Mouse (Mus musculus) midbrain, embryonic 14.5 days (tissue): ENCODE measurements at regions not wholly inside any gene's neighbourhood (a gene's known extent, or its start where the extent isn't known, plus 50 kb on each side); places are given as distances from the start of the nearest gene placed in this dataset.

Experiments used
- ATAC-seq: fragments of 200-750 bp; cut with Nextera tagmentation; 2 replicates; pipeline ENCODE4 v1.8.0; 2017; ENCODE audit warnings: moderate number of reproducible peaks, moderate library complexity; ENCODE audit not compliant: low FRiP score, low TSS enrichment
- DNase-seq: peaks from one replicate; pipeline ENCODE4 v3.0.0-alpha.2; 2015
- H3K27ac ChIP-seq: fragments of 300-500 bp; sonication (generic); replicated peaks from 2 replicates; pipeline ENCODE4 v1.5.1; 2014; ENCODE audit warnings: mild to moderate bottlenecking, low read depth, low read length, moderate library complexity
- H3K27me3 ChIP-seq: fragments of 300-500 bp; sonication (generic); 2 replicates; pipeline ENCODE4 v1.6.1; 2014; ENCODE audit warnings: low read length, control low read depth, mixed read lengths; ENCODE audit not compliant: control insufficient read depth, insufficient read depth
- H3K36me3 ChIP-seq: fragments of 300-500 bp; sonication (generic); 2 replicates; pipeline ENCODE4 v1.6.1; 2014; ENCODE audit warnings: low read length, control low read depth; ENCODE audit not compliant: control insufficient read depth, insufficient read depth
- H3K4me1 ChIP-seq: fragments of 300-500 bp; sonication (generic); 2 replicates; pipeline ENCODE4 v1.6.1; 2014; ENCODE audit warnings: mild to moderate bottlenecking, antibody characterized with exemption, low read length, control low read depth; ENCODE audit not compliant: control insufficient read depth, insufficient read depth
- H3K4me2 ChIP-seq: fragments of 300-500 bp; sonication (generic); 2 replicates; pipeline ENCODE4 v1.6.1; 2014; ENCODE audit warnings: mild to moderate bottlenecking, low read length, moderate library complexity
- H3K4me3 ChIP-seq: fragments of 300-500 bp; sonication (generic); replicated peaks from 2 replicates; pipeline ENCODE4 v1.5.1; 2014; ENCODE audit warnings: low read depth, low read length
- H3K9ac ChIP-seq: fragments of 300-500 bp; sonication (generic); replicated peaks from 2 replicates; pipeline ENCODE4 v1.6.1; 2014; ENCODE audit warnings: mild to moderate bottlenecking, low read length, moderate library complexity
- H3K9me3 ChIP-seq: fragments of 300-500 bp; sonication (generic); 2 replicates; pipeline ENCODE4 v1.6.1; 2016; ENCODE audit warnings: low read length, control low read depth, mixed read lengths; ENCODE audit not compliant: control insufficient read depth
- WGBS: fragments of 180-500 bp; shearing (Covaris S2); extraction: QIAGEN DNeasy Blood & Tissue Kit; methylation state at CpG from one replicate; pipeline ENCODE4 v1.1.7; 2014; 5-methylcytosine and 5-hydroxymethylcytosine counted together

DNA sequence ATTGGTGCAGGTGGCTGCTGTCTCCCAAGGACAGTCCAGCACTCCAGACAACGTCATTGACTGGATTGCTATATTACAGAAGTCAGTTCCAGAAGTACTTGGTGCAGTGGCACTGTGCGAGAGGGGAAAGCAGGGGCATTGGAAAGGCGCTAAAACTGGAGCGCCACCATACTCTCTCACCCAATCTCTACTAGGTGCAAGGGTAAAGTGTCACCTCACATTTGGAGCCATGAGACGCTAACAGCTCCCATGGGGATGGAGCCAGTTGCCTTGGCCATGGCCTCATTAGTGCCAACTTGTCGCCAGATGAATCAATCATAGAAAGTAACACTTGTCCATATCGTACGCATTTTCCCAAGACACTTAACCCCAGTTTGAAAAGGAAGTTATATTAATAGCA, 1617.2 kb upstream of the Gulo start:
- no peaks in the 10 kb centered on the region for H3K9me3 ChIP-seq
- no peak overlapping the region for H3K4me3 ChIP-seq
- no peaks in the 10 kb centered on the region for H3K27me3 ChIP-seq
- no peak overlapping the region for H3K9ac ChIP-seq
- no peak overlapping the region for H3K4me2 ChIP-seq
- no peak for DNase-seq
- H3K36me3 ChIP-seq: no peaks in the 10 kb centered on the region
- no peaks in the 10 kb centered on the region for H3K4me1 ChIP-seq
- 90% methylated on average over 8 of the region's 8 CpGs for WGBS
- no peak for ATAC-seq
- no peak overlapping the region for H3K27ac ChIP-seq

DNA sequence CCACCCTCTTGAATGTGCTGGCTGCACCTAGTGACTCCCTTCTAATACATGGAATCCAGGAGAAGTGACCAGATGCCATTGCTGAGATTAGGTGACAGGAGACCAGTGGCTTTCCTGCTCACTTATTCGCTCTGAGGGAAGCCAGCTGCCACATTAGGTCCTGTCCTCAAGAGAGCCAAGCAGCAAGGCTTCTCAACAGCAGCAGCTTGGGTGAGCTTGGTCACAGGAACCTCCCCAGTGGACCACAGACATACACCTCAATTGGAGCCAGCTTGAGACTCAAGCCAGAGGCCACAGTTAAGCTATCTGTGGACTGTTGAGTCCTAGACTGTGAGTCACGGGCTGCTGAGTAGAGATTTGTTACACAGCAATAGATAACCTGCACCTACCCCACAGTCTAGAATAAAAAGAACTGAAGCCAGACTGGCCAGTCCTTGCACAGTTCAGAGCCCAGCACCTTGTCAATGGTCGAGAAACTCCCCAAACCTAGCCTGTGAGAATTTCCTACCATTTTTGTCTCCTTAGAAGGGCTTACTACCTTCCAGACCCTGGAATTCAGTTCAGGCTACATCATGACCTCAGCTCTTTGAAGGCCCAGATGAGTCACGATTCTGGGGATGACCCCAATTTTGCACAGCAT, 1615.0 kb upstream of the Gulo start:
- no peak for DNase-seq
- no peak overlapping the region for H3K4me2 ChIP-seq
- no peak for ATAC-seq

DNA sequence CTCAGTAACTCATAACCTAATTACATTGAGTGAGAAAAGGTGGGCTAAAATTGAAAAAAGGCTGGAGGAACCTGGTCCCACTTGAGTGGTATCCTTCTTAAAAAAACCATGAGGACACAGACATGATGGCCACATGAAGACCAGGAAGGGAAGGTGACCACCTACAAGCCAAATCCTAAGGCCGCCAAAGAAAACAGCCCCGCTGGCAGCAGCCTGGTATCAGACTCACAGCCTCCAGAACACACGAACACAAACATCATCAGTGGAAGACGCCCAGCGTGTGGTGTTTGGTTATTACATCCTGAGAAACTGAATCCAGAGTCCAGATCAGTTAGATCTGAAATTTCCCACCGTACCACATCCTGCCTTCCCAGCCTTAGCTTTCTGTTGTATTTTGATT, 1613.9 kb upstream of the Gulo start:
- no peak for DNase-seq
- 83% methylated on average over 6 of the region's 6 CpGs for WGBS
- Histone ChIP-seq H3K4me1 (no peaks in the 10 kb centered on the region), H3K27ac (no peak overlapping the region), H3K9me3 (no peaks in the 10 kb centered on the region), H3K9ac (no peak overlapping the region), H3K27me3 (no peaks in the 10 kb centered on the region), H3K4me3 (no peak overlapping the region), H3K4me2 (no peak overlapping the region), H3K36me3 (no peaks in the 10 kb centered on the region)
- ATAC-seq: no peak

More for the DNA sequence above, 1615.0 kb upstream of the Gulo start:
- Histone ChIP-seq H3K27me3 (no peaks in the 10 kb centered on the region), H3K4me1 (no peaks in the 10 kb centered on the region), H3K36me3 (no peaks in the 10 kb centered on the region), H3K4me3 (no peak overlapping the region), H3K27ac (no peak overlapping the region), H3K9ac (no peak overlapping the region), H3K9me3 (no peaks in the 10 kb centered on the region)
- 76% methylated on average over 4 of the region's 4 CpGs for WGBS

DNA sequence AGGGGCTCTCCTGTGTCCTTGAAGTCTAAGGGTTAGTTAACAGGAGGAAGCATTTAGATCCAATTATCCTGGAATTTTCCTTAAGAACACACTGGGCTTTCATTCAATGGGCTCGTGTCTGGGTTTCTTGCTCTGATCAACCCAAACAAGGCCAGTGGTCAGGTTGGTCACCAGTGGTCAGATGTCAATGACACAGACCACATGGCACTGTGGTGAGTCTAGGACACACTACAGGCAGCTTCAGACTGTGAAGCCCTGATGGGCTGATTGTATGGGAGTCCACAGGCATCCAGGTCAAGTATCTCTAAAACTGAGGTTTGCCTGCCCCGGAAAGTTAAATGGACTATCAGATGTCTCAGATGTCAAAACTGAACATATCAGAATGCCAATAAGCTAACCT, 1612.5 kb upstream of the Gulo start:
- DNase-seq (no peak), ATAC-seq (no peak)
- WGBS: 72% methylated on average over 2 of the region's 2 CpGs
- H3K9ac ChIP-seq: no peak overlapping the region
- H3K4me3 ChIP-seq: no peak overlapping the region
- H3K9me3 ChIP-seq: no peaks in the 10 kb centered on the region
- H3K27ac ChIP-seq: no peak overlapping the region
- no peaks in the 10 kb centered on the region for H3K27me3 ChIP-seq
- H3K4me2 ChIP-seq: no peak overlapping the region
- H3K36me3 ChIP-seq: no peaks in the 10 kb centered on the region
- 0 out of 2 replicates have a peak, but pooled peaks cover 4% of the 10 kb centered on the region for H3K4me1 ChIP-seq

DNA sequence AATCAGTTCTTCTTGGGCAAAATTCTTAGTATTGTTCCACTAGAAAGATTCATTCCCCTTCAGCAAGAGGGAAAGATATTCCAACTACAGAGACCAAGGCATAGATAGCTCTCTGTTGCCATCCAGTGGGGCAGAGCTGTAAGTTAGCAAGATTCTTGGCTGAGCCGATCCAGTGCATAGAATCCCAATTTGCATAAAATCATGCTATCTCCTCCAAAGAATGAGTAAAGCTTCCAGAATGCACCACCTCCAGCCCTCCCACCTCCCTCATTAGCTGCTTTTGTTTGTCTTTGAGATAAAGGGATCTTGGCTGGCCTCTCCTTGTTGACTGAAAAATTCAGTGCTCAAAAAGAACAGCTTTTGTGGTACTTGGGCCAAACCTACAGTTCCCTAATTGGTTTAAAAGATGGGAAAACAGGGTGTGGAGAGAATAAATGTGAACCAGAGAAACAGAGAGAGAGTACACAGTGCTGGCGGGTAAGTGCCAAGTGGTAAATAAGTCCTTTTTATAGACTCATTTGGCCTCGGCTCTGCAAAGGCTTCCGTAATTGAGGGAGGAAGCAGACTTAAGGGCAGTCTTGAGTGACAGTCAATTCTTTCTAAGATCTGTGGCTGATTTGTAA, 1612.0 kb upstream of the Gulo start:
- Histone ChIP-seq H3K4me2 (no peak overlapping the region), H3K27me3 (no peaks in the 10 kb centered on the region), H3K9ac (no peak overlapping the region), H3K36me3 (no peaks in the 10 kb centered on the region), H3K4me1 (0 out of 2 replicates have a peak, but pooled peaks cover 5% of the 10 kb centered on the region), H3K27ac (no peak overlapping the region), H3K4me3 (no peak overlapping the region), H3K9me3 (no peaks in the 10 kb centered on the region)
- DNase-seq (peak; percentile 89), ATAC-seq (peak; percentile 40; the same call in 1 of the 2 replicates)
- 47% methylated on average over 4 of the region's 4 CpGs for WGBS

DNA sequence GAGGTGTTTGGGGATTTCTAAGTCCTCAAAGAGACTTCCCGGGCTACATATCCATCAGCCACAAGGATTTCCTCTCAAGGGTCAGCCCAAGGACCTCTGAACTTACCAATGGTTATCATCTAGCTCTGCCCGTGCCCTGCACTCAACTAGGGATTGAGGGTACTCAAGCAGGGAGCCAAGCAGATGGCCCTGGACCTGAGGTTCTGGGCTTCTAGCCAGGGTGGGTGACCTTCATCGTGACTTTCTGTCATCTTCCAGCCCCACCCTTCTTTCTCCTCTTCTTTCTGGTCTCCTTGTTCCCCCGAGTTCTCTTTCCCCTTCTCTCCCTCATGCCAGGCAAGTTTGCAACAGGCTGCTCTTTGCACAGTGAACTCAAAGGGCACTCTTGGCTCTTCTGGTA, 1610.6 kb upstream of the Gulo start:
- Histone ChIP-seq H3K4me3 (no peak overlapping the region), H3K4me2 (no peak overlapping the region), H3K9ac (no peak overlapping the region), H3K27me3 (no peaks in the 10 kb centered on the region), H3K4me1 (0 out of 2 replicates have a peak, but pooled peaks cover 5% of the 10 kb centered on the region), H3K9me3 (no peaks in the 10 kb centered on the region), H3K27ac (no peak overlapping the region), H3K36me3 (no peaks in the 10 kb centered on the region)
- whole genome bisulfite sequencing: 89% methylated on average over 4 of the region's 4 CpGs
- DNase-seq (no peak), ATAC-seq (no peak)

DNA sequence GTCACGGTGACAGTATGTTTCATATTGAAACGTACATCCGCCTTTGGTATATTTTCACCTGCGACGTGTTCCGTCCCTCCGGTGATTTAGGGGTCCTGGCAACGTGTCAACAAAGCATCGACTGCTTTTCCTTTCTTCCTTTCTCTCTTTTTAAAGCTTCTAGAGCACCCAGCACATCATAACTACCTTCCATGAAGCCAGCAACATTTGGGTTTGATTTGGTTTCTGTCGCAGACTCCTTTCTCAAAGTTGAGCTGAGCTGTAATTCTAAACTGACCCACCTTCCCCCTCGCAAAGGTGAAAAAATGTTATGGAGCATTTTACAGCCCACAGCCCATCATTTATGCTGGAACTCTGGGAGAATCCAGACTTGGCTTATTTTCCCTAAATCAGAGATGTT, 1605.4 kb upstream of the Gulo start:
- Histone ChIP-seq H3K36me3 (no peaks in the 10 kb centered on the region), H3K4me1 (0 out of 2 replicates have a peak, but pooled peaks cover 8% of the 10 kb centered on the region), H3K9me3 (no peaks in the 10 kb centered on the region), H3K4me3 (no peak overlapping the region), H3K9ac (no peak overlapping the region), H3K27ac (no peak overlapping the region), H3K27me3 (0 out of 2 replicates have a peak, but pooled peaks cover 5% of the 10 kb centered on the region), H3K4me2 (no peak overlapping the region)
- DNase-seq (no peak), ATAC-seq (no peak)
- WGBS: 88% methylated on average over 11 of the region's 11 CpGs

DNA sequence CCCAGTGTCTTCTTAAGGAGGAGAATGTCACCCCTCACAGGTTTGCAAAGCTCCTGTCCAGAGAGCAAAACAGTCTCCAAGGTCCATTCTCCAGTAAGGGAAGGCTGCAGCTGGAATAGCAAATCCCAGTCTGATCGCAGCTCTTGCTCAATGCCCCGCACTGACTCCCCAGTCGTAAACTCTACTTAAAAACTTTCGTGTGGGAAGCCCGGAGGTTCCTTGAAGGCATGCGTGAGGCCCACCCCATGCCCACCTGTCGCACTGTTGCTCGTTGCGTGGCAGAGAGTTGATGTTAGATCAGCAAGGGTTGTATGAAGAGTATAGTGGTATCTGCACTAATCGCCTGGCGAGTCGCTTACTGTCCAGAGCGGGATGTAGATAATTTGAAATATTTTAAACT, 1604.7 kb upstream of the Gulo start:
- DNase-seq (no peak), ATAC-seq (no peak)
- Histone ChIP-seq H3K9me3 (no peaks in the 10 kb centered on the region), H3K27me3 (0 out of 2 replicates have a peak, but pooled peaks cover 5% of the 10 kb centered on the region), H3K27ac (no peak overlapping the region), H3K4me3 (no peak overlapping the region), H3K4me2 (no peak overlapping the region), H3K36me3 (no peaks in the 10 kb centered on the region), H3K4me1 (0 out of 2 replicates have a peak, but pooled peaks cover 8% of the 10 kb centered on the region), H3K9ac (no peak overlapping the region)
- WGBS: 87% methylated on average over 13 of the region's 13 CpGs

DNA sequence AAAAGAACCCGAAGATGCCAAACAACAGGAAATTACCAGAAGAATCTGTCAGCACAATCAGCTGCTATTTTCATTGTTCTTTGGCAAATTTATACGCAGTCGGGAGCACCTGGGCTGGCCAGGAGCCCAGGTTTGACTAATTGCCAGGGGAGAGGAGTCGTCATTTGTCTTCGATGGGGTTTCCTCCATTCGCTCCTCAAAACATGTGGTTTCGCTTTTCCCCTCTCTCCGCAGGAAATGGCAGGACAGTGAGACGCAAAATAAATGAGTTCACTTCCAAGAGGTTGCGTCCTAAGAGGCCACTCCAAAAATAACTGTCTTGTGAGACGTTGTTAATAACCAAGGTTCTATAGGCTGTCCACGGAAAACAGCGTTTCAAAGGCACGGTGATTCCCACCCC, 1604.2 kb upstream of the Gulo start:
- Histone ChIP-seq H3K9me3 (no peaks in the 10 kb centered on the region), H3K4me3 (no peak overlapping the region), H3K36me3 (no peaks in the 10 kb centered on the region), H3K4me2 (no peak overlapping the region), H3K4me1 (peaks cover 12% of the 10 kb centered on the region; the same call in 1 of the 2 replicates), H3K27ac (no peak overlapping the region), H3K9ac (no peak overlapping the region), H3K27me3 (0 out of 2 replicates have a peak, but pooled peaks cover 5% of the 10 kb centered on the region)
- WGBS: 72% methylated on average over 14 of the region's 14 CpGs
- ATAC-seq: no peak
- DNase-seq: no peak
